Mouse (Mus musculus): ENCODE measurements around the gene Tcf7l2. TPM values are rescaled to one million over a fixed set of nuclear protein-coding genes. Genes with fewer than 3 reads are reported as not detected.

Tcf7l2 gene
- polyA plus RNA-seq, 1 experiment, result 10.9 TPM

DNA sequence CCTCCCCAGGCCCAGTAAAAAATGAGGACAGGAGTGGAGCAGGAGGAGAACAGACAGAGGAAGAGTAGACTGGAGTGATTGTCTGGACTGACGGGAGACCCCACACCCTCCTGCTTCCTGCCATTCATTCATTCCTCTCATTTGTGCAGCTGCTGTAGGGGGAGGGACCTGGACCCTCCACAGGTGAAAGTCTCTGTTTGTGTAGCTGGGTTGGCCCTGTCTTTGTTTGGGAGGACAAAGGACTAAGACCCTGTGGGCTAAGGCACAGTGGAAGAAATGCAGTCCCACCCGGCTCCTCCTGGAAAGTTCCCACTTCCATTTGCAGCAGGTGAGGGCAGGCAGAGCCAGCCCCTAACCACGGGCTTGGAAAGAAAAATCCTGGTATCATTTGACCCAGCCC, 27.0 kb upstream of the Tcf7l2 start:
- no peak for TF ChIP-seq GATA1 (IDR thresholded peaks at IDR 0.05; ENCODE audit: low read length)

DNA sequence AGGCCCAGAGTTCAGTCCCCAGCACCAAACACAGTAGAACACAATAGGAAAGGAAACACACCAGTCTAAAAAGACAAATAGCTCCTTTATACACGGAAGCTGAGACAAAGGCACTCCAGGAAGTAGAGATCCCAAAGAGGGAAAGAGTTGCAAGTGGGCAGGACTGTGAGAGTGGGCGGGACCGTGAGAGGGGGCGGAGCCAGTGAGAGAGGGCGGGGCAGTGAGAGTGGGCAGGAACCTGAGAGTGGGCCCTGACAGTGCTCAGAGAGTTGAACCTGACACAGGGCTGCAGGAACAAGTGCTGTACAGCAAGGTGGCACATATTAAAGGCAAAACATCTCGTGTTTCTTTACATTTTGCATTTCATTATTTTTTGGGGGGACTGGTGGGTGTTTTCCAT, 22.5 kb upstream of the Tcf7l2 start:
- TF ChIP-seq GATA1 (IDR thresholded peaks at IDR 0.05; ENCODE audit: low read length), result no peak

DNA sequence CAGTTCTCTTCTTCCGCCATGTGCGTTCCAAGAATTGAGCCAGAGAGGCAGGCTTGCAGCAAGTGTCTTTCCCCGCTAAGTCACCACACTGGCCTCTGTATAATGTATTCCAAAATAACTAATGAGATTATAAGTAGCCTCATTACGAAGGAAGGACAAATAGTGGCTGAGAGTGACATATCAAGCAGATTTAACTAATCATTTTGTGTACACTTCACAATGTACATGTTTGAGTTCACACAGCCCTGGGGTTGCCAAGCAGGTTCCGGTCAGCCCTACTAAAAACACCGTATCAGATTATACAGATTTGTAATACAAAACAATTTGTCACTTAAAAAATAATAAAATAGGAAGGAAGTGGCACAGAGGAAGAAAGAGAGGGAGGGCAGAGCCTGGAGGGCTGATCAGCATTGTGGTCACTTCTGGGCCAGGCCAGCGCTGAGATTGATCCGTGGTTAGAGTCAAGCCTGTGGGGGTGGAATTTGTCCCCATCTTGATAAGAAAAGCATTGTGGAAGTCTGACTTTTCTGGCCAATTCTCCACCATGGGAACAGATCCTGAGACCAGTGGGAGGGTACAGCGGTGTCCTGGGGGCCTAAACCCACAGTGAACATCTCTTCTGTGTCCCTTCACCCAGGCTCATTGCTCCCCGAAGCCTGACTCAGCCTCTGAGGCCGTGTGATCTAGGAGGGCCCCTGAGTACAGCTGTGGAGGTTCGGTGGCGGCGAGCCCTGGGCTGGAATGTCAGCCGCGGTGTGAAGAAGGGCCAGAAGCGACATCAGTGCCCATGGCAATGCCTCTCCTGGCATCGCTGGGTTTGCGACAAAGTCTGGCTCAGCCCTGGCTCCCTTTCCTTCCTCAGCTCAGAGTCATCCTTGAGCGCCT, 21.9 kb upstream of the Tcf7l2 start:
- TF ChIP-seq GATA1 (IDR thresholded peaks at IDR 0.05; ENCODE audit: low read length), result no peak

DNA sequence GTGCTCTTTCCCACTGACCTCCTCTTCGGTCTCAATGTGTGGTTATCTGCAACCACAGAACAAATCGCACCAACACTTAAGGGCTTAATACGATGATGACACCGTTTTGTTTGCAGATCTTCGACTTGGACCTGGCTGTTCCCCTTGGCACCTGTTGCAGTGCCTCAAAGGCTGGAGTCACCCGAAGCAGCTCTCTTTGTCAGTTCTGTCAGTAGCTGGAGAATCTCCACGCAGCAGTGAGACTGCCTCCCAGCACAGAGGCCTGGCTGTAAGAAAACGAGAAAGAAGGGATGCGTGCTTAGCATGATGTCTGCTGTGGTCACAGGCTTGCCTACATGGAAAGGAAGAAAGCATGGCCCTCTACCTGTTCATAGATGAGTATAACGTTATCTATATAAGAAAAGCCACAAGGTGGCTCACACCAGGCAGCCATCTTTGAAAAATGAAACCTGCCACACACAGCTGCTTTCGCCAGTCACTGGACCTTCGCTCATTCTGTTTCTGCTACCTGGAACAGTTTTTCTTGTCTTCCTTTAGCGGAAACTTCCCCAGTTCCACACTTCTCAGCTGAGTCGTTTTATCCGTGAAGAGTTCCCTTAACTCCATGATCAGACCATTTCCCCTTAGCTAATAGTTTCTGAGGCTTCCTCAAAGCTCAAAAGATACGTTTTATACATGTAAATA, 21.1 kb upstream of the Tcf7l2 start:
- no peak for TF ChIP-seq GATA1 (IDR thresholded peaks at IDR 0.05; ENCODE audit: low read length)

DNA sequence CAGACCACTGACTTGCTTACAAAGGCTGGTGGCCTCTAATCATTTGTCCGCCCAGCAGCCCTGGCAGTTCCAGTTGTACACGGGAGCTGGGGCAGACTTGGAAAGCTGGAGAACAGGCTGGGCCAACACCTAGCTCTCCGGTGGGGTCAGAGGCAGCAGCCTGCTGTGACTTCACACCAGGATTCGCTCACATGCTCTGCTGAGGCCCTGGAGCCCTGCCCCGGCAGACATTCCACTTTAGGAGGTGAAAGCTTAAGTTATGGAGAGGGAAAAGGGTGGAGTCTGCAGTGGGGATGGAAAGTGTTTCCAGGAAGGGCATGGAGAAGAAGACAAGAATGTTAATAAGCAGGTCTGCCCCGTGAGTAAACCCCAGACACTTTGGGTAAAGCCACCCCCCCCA, 19.2 kb upstream of the Tcf7l2 start:
- TF ChIP-seq GATA1 (IDR thresholded peaks at IDR 0.05; ENCODE audit: low read length), result no peak

DNA sequence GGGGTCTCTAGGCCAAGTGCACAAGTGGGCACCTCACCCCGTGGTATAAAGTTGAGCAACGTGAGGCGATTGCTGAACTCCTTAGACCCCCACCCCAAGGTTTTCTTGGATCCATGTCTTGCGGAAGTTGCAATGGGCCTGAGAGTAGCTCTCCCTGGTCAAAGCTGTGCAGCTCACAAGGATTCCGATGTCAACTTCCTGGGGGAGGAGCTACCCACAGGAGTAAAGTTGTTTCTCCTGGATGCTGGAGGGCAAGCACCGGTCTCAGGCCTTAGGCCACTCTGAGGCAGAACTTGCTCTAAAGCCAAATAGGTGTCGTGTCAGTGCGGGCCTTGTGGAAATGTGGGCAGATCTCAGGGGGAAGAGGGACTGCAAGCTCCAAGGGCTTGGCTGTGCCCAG, 12.2 kb upstream of the Tcf7l2 start:
- no peak for TF ChIP-seq GATA1 (IDR thresholded peaks at IDR 0.05; ENCODE audit: low read length)

DNA sequence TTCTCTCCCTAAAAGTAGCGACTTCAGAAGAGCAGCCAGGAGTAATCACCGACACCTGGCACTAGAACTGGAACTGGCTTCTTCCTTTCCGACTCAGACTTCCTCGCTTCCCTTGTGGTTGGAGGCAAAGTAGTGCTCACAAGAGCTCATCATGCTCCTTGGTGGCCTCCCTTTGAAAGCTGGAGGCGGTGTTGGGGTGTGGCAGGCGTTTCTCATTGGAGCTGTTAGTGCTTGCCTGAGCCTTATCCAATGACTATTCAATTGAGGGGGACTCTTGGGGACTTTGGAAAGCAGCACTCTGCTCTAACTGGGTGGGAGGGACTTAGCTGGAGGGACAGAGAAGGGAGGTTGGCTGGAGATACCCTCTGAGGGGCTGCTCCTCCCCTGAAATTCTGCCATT, 9.1 kb upstream of the Tcf7l2 start:
- no peak for TF ChIP-seq GATA1 (IDR thresholded peaks at IDR 0.05; ENCODE audit: low read length)

DNA sequence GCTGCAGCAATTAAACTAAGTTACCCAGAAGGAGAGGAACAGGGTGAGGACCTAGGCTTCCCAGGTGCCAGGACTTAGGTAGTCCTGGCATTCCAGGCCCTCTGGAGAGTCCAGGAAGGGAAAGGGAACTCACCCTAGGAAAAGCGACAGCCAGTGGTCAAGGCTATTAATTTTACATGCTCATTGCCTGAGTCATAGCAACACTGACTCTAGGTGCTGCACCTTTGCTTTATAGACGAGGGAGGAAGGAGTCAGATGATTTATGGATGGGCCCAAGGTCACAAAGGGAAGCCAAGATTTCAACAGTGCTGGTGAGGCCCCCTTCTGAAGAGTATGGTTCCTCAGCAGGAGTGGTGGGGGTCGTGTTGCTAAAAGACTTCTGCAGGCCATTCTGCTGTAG, 8.6 kb upstream of the Tcf7l2 start:
- no peak for TF ChIP-seq GATA1 (IDR thresholded peaks at IDR 0.05; ENCODE audit: low read length)

DNA sequence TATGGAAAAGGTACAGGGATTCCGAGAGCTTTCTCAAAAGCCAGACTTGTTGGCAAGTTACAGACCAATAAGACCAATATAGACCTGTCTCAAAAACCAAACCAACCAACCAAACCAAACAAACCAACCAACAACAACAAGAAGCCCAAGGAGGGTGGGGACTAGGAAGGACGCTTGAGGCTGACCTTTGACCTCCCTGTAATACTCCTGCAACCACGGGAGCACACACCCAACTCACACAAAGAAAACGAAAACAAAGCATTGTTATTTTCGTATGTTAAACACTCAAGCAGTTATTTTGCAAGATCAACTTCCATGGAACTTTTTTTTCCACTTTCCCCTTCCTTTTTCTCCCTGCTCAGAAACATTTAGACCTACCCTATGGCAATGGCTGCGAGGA, 5.6 kb upstream of the Tcf7l2 start:
- TF ChIP-seq GATA1 (IDR thresholded peaks at IDR 0.05; ENCODE audit: low read length), result no peak

DNA sequence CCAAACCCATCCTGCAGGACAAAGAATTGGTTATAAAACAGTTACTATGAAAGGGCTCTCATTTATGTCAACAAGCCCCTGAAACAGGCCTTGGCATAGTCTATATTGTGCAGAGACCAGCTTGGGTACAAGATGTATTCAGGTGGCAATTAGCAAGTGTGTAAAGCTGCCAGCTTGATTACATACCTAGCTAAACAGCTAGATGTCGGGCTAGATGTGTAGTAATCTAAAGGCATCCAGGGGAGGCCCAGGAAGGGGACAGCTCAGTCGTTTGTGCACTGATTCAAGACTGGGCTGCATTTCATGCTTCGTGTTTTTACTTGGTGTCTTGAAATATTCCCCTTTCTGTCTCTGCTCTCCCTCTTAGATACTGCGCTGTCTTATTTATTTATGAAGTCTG, 1.9 kb upstream of the Tcf7l2 start:
- no peak for TF ChIP-seq GATA1 (IDR thresholded peaks at IDR 0.05; ENCODE audit: low read length)

DNA sequence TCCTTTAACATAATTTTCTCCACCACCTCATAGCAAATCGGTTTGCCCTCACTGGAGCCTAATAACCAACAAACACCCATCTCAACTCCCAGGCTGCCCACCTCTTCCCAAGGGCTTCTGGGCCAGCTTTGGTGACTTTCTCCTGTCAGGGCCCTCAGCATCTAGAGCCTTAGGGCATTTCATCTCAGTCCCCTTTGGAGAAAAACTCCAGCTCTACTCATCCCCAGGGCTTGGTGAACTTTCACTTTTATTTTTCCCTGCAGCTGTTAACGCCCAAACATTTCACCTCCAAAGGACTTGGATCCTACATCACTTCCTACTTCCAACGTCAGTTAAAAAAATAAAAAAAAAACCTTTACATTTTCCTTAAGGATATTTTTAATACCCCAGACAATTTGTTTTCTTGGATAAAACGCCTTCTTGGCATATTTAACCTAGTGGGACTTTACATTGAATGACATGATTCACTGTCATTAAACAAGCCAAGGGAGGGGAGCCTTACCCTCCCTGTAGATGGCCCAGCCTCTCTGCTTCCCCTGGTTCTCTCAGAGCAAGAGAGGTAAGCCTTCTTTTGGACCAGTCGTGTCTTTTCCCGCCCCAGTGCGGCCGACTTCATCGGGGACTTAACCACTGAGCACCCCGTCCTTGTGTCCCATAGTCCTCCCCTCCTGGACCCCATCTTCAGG, 724 bp upstream of the Tcf7l2 start:
- TF ChIP-seq GATA1 (IDR thresholded peaks at IDR 0.05; ENCODE audit: low read length), result no peak

DNA sequence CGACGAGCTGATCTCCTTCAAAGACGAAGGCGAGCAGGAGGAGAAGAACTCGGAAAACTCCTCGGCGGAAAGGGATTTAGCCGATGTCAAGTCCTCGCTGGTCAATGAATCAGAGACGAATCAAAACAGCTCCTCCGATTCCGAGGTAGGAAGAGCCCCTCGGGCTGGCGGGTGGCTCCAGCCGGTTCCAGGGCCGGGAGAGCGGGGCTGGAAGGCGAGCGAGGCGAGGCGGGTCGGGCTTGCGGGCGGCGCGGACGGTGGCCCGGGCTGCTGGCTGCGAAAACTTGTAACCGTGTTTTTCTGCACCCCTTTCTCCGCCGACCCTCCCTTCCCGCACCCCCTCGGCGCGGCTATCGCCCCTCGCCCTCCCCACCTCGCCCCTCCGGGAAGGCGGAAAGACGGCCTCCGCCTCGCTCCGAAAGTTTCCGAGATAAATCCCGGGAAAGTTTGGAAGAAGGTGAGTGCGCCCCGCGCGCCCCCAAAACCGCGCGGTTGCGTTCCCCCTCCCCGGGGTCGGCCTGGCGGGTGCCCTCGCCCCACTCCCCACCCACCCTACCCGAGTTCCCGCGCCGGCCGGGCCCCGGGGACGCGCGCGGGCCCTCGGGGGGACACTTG, 873 bp downstream of the Tcf7l2 start:
- TF ChIP-seq GATA1 (IDR thresholded peaks at IDR 0.05; ENCODE audit: low read length), result no peak

DNA sequence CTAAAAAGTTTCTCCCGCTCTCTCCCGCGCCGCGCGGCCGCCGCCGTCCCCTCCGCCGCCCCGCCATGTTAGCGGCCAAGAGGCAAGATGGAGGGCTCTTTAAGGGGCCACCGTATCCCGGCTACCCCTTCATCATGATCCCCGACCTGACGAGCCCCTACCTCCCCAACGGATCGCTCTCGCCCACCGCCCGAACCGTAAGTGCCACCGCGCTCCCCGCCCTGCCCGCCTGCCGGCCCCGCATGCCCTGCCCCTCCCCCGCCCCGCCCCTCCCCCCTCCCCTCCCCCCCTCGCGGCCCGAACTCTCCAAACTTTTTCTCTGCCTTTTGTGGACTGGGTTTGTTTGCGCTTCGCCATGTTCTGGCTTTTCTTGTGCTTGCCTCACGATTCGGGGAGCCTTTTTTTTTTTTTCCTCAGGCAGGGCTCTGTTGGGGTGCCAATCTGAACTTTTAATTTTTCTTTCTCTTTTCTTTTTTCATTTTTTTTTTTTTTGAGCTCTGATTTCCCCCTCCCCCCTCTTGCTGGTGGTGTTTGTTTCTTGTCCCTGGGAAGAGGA, 1.5 kb downstream of the Tcf7l2 start:
- no peak for TF ChIP-seq GATA1 (IDR thresholded peaks at IDR 0.05; ENCODE audit: low read length)

DNA sequence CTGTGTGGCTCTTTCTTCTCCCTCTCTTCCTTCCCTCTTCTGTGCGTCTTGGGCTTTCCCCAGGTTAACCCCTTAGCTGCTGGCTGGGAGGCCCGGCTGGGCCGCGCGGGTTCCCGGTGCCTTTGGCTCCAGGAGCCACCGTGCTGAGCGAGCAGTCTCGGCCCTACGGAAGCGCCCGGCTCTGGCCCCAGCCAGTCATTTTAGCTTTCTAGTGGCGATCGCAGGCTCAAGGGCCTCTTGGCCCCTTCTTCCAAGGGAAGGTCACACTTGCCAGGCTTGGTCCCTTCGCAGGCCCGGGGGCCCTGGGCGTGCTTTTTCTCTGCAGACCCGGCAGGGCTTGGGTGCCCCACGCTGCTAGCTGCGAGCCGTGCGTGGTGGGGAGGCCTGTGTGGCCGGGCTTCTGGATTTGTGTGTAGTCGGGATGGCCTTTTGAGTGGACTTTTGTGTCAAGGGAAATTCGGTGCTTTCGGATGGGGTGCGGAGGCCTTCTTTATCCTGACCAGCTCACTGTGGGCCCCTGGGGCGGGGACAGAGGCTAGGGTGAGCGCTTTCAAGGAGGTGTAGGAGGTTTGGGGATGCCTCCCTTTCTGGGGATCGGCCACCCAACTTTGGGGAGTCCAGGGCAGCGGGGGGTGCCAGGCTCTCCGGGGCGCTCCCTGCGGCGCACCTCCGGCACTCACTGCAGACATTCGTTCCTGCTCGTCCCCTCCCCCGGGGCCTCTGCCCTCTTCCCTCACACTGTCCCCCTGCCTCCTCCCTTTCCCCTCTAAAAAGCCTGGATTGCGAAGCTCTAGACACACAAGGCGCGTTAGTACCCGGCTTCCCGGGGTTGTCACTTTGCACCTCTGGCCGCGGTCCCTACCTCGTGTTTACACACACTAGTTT, 2.2 kb downstream of the Tcf7l2 start:
- no peak for TF ChIP-seq GATA1 (IDR thresholded peaks at IDR 0.05; ENCODE audit: low read length)

Measured in G1E-ER4 (cell line).